Mouse (Mus musculus) MEL (cell line): Measurements from ENCODE around the gene Myh9. TPM values are rescaled to one million over a fixed set of nuclear protein-coding genes. Genes with fewer than 3 reads are reported as not detected.

ENCODE experiments used
- DNase-seq: peaks from one replicate; pipeline ENCODE4 v3.0.0; 2011; ENCODE audit warnings: low read depth, low spot score
- H3K27ac ChIP-seq: 2 replicates; pipeline ENCODE4 v1.5.1; 2012; ENCODE audit warnings: low read depth, mild to moderate bottlenecking, control low read depth, low read length, moderate library complexity; ENCODE audit not compliant: control insufficient read depth
- H3K27me3 ChIP-seq, 2 experiments: fragments of 150-350 bp in 1 of 2; sonication (generic) in 1 of 2; 2 replicates each; pipeline ENCODE4 v1.6.1; 2012; ENCODE audit warnings: low read length in 2 of 2, mild to moderate bottlenecking in 2 of 2, improper control_type of control experiment in 1 of 2, moderate library complexity in 1 of 2; ENCODE audit not compliant: insufficient read depth in 2 of 2, control insufficient read depth in 1 of 2
- H3K36me3 ChIP-seq, 2 experiments: 2 replicates each; pipeline ENCODE4 v1.6.1; 2012 to 2014; ENCODE audit warnings: low read length in 2 of 2, improper control_type of control experiment in 1 of 2, inconsistent platforms in 1 of 2, mild to moderate bottlenecking in 1 of 2; ENCODE audit not compliant: insufficient read depth in 2 of 2, control insufficient read depth in 1 of 2
- H3K4me1 ChIP-seq, 2 experiments: fragments of 150-350 bp in 1 of 2; sonication (generic) in 1 of 2; 2 replicates each; pipeline ENCODE4 v1.6.1; 2012; ENCODE audit warnings: low read length in 2 of 2, improper control_type of control experiment in 1 of 2, mild to moderate bottlenecking in 1 of 2; ENCODE audit not compliant: insufficient read depth in 2 of 2, control insufficient read depth in 1 of 2
- H3K4me3 ChIP-seq, 2 experiments: fragments of 150-350 bp in 1 of 2; sonication (generic) in 1 of 2; 2 replicates each; pipeline ENCODE4 v1.5.1; 2012; ENCODE audit warnings: low read depth in 2 of 2, low read length in 2 of 2, mild to moderate bottlenecking in 2 of 2, moderate library complexity in 2 of 2, control low read depth in 1 of 2, improper control_type of control experiment in 1 of 2; ENCODE audit not compliant: control insufficient read depth in 1 of 2, insufficient read depth in 1 of 2
- H3K79me2 ChIP-seq: 2 replicates; pipeline ENCODE4 v1.6.1; 2012; ENCODE audit warnings: mild to moderate bottlenecking, low read length, moderate library complexity; ENCODE audit not compliant: control insufficient read depth, poor library complexity, insufficient read depth
- H3K9ac ChIP-seq: 2 replicates; pipeline ENCODE4 v1.6.1; 2012; ENCODE audit warnings: low read depth, mild to moderate bottlenecking, control low read depth, low read length, moderate library complexity; ENCODE audit not compliant: control insufficient read depth, poor library complexity, severe bottlenecking
- H3K9me3 ChIP-seq: fragments of 150-350 bp; sonication (generic); replicated peaks from 2 replicates; pipeline ENCODE4 v1.6.1; 2012; ENCODE audit warnings: mild to moderate bottlenecking, low read length, improper control_type of control experiment, moderate library complexity; ENCODE audit not compliant: insufficient read depth
- BHLHE40 ChIP-seq: IDR thresholded peaks from 2 replicates; pipeline ENCODE4 v1.6.1; 2012; ENCODE audit warnings: low read depth, mild to moderate bottlenecking, inconsistent platforms, low read length, improper control_type of control experiment, borderline replicate concordance
- CHD1 ChIP-seq: IDR thresholded peaks from 2 replicates; pipeline ENCODE4 v1.6.1; 2012; ENCODE audit warnings: low read depth, mild to moderate bottlenecking, inconsistent platforms, low read length, improper control_type of control experiment
- CHD2 ChIP-seq: IDR thresholded peaks from 2 replicates; pipeline ENCODE4 v1.6.1; 2011; ENCODE audit warnings: low read length, improper control_type of control experiment
- CTCF ChIP-seq, 3 experiments: IDR thresholded peaks in 2 of 3; conservative IDR thresholded peaks in 1 of 3; 2 replicates each; pipeline ENCODE4 v1.5.1; 2011 to 2012; ENCODE audit warnings: low read length in 3 of 3, low read depth in 2 of 3, mild to moderate bottlenecking in 2 of 3, improper control_type of control experiment in 1 of 3, inconsistent platforms in 1 of 3, mixed read lengths in 1 of 3, moderate library complexity in 1 of 3; ENCODE audit not compliant: control insufficient read depth in 1 of 3, insufficient read depth in 1 of 3, poor library complexity in 1 of 3, severe bottlenecking in 1 of 3
- E2F4 ChIP-seq: IDR thresholded peaks from 2 replicates; pipeline ENCODE4 v1.6.1; 2011; ENCODE audit warnings: low read depth, low read length, improper control_type of control experiment, borderline replicate concordance
- ELF1 ChIP-seq: IDR thresholded peaks from 2 replicates; pipeline ENCODE4 v1.6.1; 2014; ENCODE audit warnings: low read depth, mild to moderate bottlenecking, inconsistent platforms, low read length, improper control_type of control experiment, moderate library complexity
- EP300 ChIP-seq, 2 experiments: IDR thresholded peaks; 2 replicates each; pipeline ENCODE4 v1.6.1; 2011; ENCODE audit warnings: improper control_type of control experiment in 2 of 2, low read length in 2 of 2, low read depth in 1 of 2, mild to moderate bottlenecking in 1 of 2
- HCFC1 ChIP-seq: IDR thresholded peaks from 2 replicates; pipeline ENCODE4 v1.6.1; 2012; ENCODE audit warnings: low read depth, mild to moderate bottlenecking, inconsistent platforms, low read length, improper control_type of control experiment, moderate library complexity
- KAT2A ChIP-seq: conservative IDR thresholded peaks from 2 replicates; pipeline ENCODE4 v1.6.1; 2012; ENCODE audit warnings: low read depth, low read length, improper control_type of control experiment, inconsistent platforms
- MAFK ChIP-seq: IDR thresholded peaks from 2 replicates; pipeline ENCODE4 v1.6.1; 2011; ENCODE audit warnings: low read depth, mild to moderate bottlenecking, low read length, improper control_type of control experiment, borderline replicate concordance
- MEF2A ChIP-seq: IDR thresholded peaks from 2 replicates; pipeline ENCODE4 v1.6.1; 2014; ENCODE audit warnings: low read depth, mild to moderate bottlenecking, inconsistent platforms, low read length, improper control_type of control experiment; ENCODE audit not compliant: poor library complexity, insufficient replicate concordance, severe bottlenecking; ENCODE audit errors: extremely low read depth
- MXI1 ChIP-seq: IDR thresholded peaks from 2 replicates; pipeline ENCODE4 v1.6.1; 2011; ENCODE audit warnings: mild to moderate bottlenecking, low read depth, low read length, improper control_type of control experiment
- MYB ChIP-seq: IDR thresholded peaks from 2 replicates; pipeline ENCODE4 v1.6.1; 2011; ENCODE audit warnings: mild to moderate bottlenecking, low read depth, low read length, improper control_type of control experiment
- NRF1 ChIP-seq: IDR thresholded peaks from 2 replicates; pipeline ENCODE4 v1.6.1; 2014; ENCODE audit warnings: low read depth, mild to moderate bottlenecking, inconsistent platforms, low read length, improper control_type of control experiment, moderate library complexity; ENCODE audit not compliant: poor library complexity, insufficient read depth, severe bottlenecking
- POLR2AphosphoS2 ChIP-seq: IDR thresholded peaks from 2 replicates; pipeline ENCODE4 v1.6.1; 2011; ENCODE audit warnings: low read length, improper control_type of control experiment
- POLR2AphosphoS5 ChIP-seq: IDR thresholded peaks from 2 replicates; pipeline ENCODE4 v1.6.1; 2012; ENCODE audit warnings: low read depth, borderline replicate concordance, mild to moderate bottlenecking, inconsistent platforms, low read length, moderate library complexity, mixed read lengths
- RAD21 ChIP-seq: IDR thresholded peaks from 2 replicates; pipeline ENCODE4 v1.6.1; 2011; ENCODE audit warnings: mild to moderate bottlenecking, low read depth, low read length, improper control_type of control experiment
- RCOR1 ChIP-seq: IDR thresholded peaks from 2 replicates; pipeline ENCODE4 v1.6.1; 2012; ENCODE audit warnings: low read depth, mild to moderate bottlenecking, inconsistent platforms, low read length, improper control_type of control experiment
- SIN3A ChIP-seq: IDR thresholded peaks from 2 replicates; pipeline ENCODE4 v1.6.1; 2012; ENCODE audit warnings: low read length, improper control_type of control experiment, inconsistent platforms
- SMC3 ChIP-seq: IDR thresholded peaks from 2 replicates; pipeline ENCODE4 v1.6.1; 2011; ENCODE audit warnings: low read depth, low read length, improper control_type of control experiment
- TAL1 ChIP-seq: IDR thresholded peaks from 2 replicates; pipeline ENCODE4 v1.6.1; 2012; ENCODE audit warnings: mild to moderate bottlenecking, inconsistent platforms, low read length, moderate library complexity, mixed read lengths
- TBP ChIP-seq: IDR thresholded peaks from 2 replicates; pipeline ENCODE4 v1.8.0; 2011; ENCODE audit warnings: low read depth, low read length, improper control_type of control experiment
- USF2 ChIP-seq, 2 experiments: IDR thresholded peaks; 2 replicates each; pipeline ENCODE4 v1.6.1; 2011 to 2012; ENCODE audit warnings: improper control_type of control experiment in 2 of 2, low read length in 2 of 2, borderline replicate concordance in 1 of 2, inconsistent platforms in 1 of 2, low read depth in 1 of 2, mild to moderate bottlenecking in 1 of 2; ENCODE audit not compliant: insufficient read depth in 1 of 2
- ZC3H11A ChIP-seq: IDR thresholded peaks from 2 replicates; pipeline ENCODE4 v1.6.1; 2012; ENCODE audit warnings: low read depth, mild to moderate bottlenecking, inconsistent platforms, low read length, improper control_type of control experiment
- ZKSCAN1 ChIP-seq: IDR thresholded peaks from 2 replicates; pipeline ENCODE4 v1.6.1; 2012; ENCODE audit warnings: low read depth, mild to moderate bottlenecking, inconsistent platforms, low read length, improper control_type of control experiment, moderate library complexity
- polyA plus RNA-seq, 2 experiments: library from polyadenylated mRNA; stranded (reverse) in 1 of 2; unstranded in 1 of 2; fragments of >175 nt in 1 of 2; fragments of >200 nt in 1 of 2; gene quantifications; 2 replicates each; pipeline versions ENCODE4 v1.2.1 to v1.2.4; 2012; ENCODE audit warnings: low replicate concordance in 2 of 2, low read depth in 1 of 2; ENCODE audit not compliant: insufficient read length in 2 of 2, insufficient read depth in 1 of 2, missing spikeins in 1 of 2
- total RNA-seq: library from RNA; depleted of rRNA; stranded (reverse); fragments of 300-350 nt; gene quantifications from 2 replicates; pipeline ENCODE4 v1.2.3, GENCODE M21; 2012

Myh9 gene
- total and polyA plus RNA-seq, 3 experiments = 59.3 to 176 (median 158) TPM

GRCm38 (mm10) chr15:77817417-77817816, 24.6 kb downstream of the Myh9 start:
- peaks cover 0 to 7% of the 10 kb centered on the region in 2 experiments; a peak in 3 of 4 replicates for H3K4me1 ChIP-seq
- no peak overlapping the region for H3K27ac ChIP-seq
- H3K4me3 ChIP-seq = no peak overlapping the region

GRCm38 (mm10) chr15:77816601-77816950, 25.4 kb downstream of the Myh9 start:
- peaks cover 2 to 4% of the 10 kb centered on the region in 2 experiments for H3K36me3 ChIP-seq
- H3K27me3 ChIP-seq = no peaks in the 10 kb centered on the region
- H3K9me3 ChIP-seq = no peaks in the 10 kb centered on the region
- peaks cover 46% of the 10 kb centered on the region for H3K79me2 ChIP-seq
- peaks cover 0 to 6% of the 10 kb centered on the region in 2 experiments; a peak in 2 of 4 replicates for H3K4me1 ChIP-seq
- H3K4me3 ChIP-seq = no peak overlapping the region
- DNase-seq = no peak
- no peak for TF ChIP-seq RCOR1
- no peak for TF ChIP-seq CHD1
- TF ChIP-seq MAFK = no peak
- TF ChIP-seq HCFC1 = no peak
- TF ChIP-seq NRF1 = no peak
- no peak for TF ChIP-seq KAT2A
- no peak for TF ChIP-seq ZKSCAN1
- H3K27ac ChIP-seq = no peak overlapping the region
- H3K9ac ChIP-seq = no peak overlapping the region

More at GRCm38 (mm10) chr15:77817417-77817816, 24.6 kb downstream of the Myh9 start:
- no peak for DNase-seq
- Histone ChIP-seq H3K79me2 (peaks cover 53% of the 10 kb centered on the region), H3K9ac (no peak overlapping the region), H3K27me3 (no peaks in the 10 kb centered on the region), H3K9me3 (no peaks in the 10 kb centered on the region), H3K36me3 (peaks cover 2 to 4% of the 10 kb centered on the region in 2 experiments)
- no peak for TF ChIP-seq SMC3
- no peak for TF ChIP-seq CHD2
- TF ChIP-seq TAL1 = no peak
- no peak for TF ChIP-seq SIN3A
- TF ChIP-seq E2F4 = no peak

- Histone ChIP-seq H3K36me3 (peaks cover 1 to 4% of the 10 kb centered on the region in 2 experiments; a peak in 3 of 4 replicates), H3K9ac (no peak overlapping the region), H3K9me3 (no peaks in the 10 kb centered on the region), H3K27ac (no peak overlapping the region), H3K27me3 (no peaks in the 10 kb centered on the region), H3K79me2 (peaks cover 40% of the 10 kb centered on the region), H3K4me3 (no peak overlapping the region), H3K4me1 (peaks cover 0 to 6% of the 10 kb centered on the region in 2 experiments; a peak in 2 of 4 replicates)
- DNase-seq = no peak
- TF ChIP-seq MEF2A (no peak), EP300 (IDR thresholded peaks at IDR 0.05; ENCODE audit: low read depth in 1 of 2, low read length in 2 of 2) (no peak), MXI1 (no peak), RCOR1 (no peak), RAD21 (no peak), POLR2AphosphoS2 (no peak), MAFK (no peak), ELF1 (no peak), MYB (no peak), ZKSCAN1 (no peak), TBP (no peak), USF2 (IDR thresholded peaks at IDR 0.05; ENCODE audit: borderline replicate concordance in 1 of 2, insufficient read depth in 1 of 2, low read depth in 1 of 2, low read length in 2 of 2) (no peak), BHLHE40 (no peak), ZC3H11A (no peak), CTCF (IDR thresholded peaks at IDR 0.05 in 2 of 3, conservative IDR thresholded peaks at IDR 0.05 in 1 of 3; ENCODE audit: control insufficient read depth in 1 of 3, insufficient read depth in 1 of 3, low read depth in 2 of 3, low read length in 3 of 3, poor library complexity in 1 of 3, severe bottlenecking in 1 of 3) (no peak), TAL1 (no peak), POLR2AphosphoS5 (no peak)
These were observed 25.9 kb downstream of the Myh9 start for GRCm38 (mm10) chr15:77815867-77816600.
